Mouse (Mus musculus) adrenal gland, postnatal 10 days (tissue): ENCODE results near the gene Cfap97d2. TPM values are rescaled to one million over a fixed set of nuclear protein-coding genes. Genes with fewer than 3 reads are reported as not detected.

Experiments
- DNase-seq: peaks from one replicate; pipeline ENCODE4 v3.0.0; 2021; ENCODE audit warnings: mixed read lengths
- total RNA-seq, 2 experiments: library from RNA; stranded (reverse); gene quantifications; 2 replicates each; pipeline ENCODE4 v1.2.3; 2021

Cfap97d2 gene
- total RNA-seq, 2 experiments from 2014 or later: 0.30 TPM; not detected in 1

DNA sequence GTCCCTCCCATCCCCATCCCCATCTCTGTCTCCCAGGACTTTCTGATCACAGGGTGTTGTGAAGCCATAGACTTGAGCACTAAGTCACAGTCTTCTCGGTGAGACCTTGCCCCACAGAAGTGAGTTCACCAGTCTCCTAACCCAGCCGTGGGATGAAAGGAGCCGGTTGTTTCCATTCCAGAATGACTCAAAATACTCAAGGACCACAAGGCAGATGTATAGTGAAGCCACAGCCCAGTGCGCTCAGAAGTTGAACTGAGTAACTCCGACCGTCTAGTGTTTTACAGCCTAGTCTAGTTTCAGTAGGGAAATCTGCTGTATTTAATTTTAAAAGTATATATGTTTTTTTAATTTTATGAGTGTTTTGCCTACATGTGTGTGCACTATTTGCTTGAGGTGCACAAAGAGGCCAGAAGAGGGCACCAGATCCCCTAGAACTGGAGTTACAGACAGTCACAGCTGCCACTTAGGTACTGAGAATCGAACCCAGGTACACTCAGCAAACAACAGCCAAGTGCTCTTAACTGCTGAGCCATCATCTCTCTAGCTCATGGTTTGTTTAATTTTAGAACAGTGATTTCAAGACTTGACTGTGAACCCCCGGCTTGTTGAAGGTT lies 18.5 kb upstream of the Cfap97d2 start:
- DNase-seq: no peak

DNA sequence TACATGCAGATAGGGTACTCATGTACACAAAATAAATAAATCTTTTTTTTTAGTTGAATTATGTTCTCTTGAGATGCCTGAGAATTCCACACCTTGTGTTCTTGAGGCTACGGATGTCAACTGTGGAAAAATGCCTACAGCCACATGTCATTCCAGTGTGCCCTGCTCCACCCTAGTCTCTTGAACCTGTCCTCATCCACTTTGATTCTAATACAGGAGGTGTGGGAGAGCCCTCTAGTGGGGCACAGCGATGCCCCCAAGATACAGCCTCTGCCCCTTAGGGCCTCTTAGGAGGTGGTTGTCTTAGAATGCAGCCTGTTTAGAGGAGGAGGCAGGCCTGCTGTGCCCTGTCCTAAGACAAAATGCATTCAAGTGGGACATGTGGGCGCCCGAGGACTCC lies 17.7 kb upstream of the Cfap97d2 start:
- no peak for DNase-seq

DNA sequence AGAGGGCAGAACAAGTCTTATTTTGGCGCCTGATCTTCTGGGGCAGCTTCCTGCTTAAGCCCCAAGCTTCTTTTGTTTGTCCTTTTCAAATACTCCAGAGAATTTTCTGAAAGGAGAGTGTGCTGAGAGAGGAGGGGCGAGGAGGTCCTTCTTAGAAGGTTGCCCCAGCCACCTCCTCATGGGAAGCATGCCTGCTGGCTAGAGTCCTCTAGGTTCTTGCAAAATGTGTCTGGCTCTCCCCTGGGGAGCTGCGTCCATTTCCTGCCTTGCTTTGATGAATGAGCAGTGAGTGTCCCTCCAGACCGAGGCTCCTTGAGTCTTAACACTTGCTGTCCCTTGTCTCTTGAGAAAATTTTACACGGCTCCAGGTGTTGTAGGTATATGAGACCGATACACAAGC lies 17.2 kb upstream of the Cfap97d2 start:
- peak; percentile 76 for DNase-seq

DNA sequence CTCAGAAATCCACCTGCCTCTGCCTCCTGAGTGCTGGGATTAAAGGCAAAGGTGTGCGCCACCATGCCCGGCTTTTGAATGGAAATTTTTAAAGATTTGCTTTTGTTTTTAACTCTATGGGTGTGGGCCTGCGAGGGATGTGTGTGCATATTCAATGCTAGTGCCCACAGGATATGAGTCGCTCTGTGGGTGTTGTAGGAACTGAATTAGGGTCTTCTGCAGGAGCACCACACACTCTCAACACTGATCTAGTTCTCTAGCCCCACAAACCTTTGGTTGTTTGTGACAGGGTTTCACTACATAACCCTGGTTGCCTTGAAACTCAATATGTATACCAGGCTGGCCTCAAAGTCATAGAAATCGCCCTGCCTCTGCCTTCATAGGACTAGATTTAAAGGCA lies 16.4 kb upstream of the Cfap97d2 start:
- no peak for DNase-seq

DNA sequence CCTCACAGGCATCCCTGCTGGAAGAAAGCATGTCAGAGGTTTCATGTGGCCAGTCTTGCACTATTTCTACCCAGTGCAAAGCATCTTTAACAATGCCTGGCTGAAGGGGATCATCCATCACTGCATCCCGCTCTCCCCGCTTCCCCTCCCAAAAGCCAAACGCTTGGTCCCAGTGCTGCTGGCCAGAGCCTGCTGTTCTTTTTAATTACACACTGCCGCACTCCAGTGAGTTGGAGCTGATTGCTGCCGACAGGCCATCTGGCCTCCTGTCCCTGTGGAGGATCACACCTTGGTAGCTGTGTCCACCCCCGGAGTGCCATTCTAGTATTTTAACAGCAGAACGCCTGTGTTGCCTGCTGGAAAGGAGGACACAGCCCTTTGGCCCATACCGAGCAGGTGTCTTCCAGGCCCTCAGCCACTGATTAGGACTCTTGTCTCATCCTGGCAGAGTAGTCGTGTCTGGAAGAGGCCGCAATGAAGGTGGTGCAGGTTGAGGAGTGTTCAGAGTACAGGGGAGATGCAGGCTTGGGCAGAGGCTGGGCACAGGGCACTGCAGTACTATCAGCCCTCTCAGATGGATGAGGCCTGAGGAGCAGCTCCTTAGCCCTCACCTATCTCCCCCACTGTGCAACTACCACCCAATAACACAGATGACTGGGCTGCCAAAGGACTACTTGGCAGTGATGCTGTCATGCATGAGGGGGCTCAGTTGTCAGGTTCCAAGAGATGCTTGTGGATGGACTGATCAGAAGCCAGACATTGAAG lies 13.2 kb upstream of the Cfap97d2 start:
- DNase-seq: no peak

DNA sequence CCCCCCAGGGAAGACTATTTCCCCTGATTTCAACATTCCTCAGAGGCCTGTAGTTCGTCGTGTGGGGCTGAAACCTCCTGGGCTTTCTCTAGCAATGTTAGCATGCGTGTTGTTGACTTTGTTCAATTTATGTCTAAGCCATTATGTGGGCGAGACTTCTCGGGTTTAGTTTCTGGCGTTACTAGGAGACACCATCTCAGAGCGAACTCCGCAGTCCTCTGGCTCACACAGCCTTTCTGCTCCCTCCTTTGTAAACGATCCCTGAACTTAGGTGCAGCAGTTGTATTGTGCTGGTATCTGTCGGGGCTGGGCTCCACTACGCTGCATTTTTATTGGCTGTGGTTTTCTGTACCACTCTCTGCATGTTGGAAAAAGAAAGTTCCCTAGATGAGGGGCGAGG lies 11.0 kb upstream of the Cfap97d2 start:
- no peak for DNase-seq

DNA sequence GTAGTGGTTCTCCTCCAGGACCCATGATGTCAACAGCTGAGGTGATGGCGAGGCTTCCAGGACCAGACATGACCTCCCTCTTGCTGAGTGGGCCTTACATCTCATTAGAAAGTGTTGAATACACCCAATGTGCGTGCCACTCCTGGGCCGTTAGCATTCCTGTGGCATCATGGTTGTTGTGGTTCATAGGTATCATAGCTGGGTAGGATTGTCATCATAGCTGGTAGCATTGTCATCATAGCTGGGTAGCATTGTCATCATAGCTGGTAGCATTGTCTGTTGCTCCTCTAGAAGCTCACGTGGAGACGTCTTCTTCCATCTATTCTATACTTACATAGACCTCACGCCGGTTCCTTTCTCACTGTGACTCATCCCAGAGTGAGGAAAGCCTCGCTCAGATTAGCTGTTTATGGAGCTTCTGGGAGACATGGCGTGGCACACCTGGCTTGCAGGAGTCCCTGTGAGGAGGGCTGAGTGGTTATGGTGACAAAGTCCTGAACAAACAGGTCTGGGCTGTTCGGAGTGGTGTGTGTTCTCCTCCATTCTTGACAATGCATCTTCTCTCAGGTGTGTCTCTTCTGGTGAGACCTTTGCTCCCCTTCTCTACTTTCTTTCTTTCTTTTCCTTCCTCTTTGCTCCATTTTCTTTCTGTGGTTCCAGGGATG lies 10.4 kb upstream of the Cfap97d2 start:
- DNase-seq: no peak

DNA sequence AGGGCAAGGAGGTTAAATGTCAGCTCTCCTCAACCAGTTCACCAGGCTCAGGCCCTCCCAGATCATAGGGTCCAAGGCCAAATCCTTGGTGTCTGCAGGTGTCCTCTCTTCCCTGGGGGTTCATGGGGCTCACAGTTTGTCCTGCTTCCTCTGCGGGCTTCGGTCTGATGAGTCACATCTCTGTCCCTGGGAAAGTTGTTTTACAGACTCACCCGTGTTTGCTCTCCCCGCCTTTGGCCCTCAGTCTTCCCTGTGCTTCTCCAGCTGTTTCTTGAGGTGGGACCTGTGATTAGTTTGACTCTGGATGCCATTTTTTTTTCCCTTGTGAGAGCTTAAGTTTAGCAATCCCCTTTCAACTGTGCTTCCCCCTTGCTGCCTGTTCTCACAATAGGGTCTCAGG lies 9.5 kb upstream of the Cfap97d2 start:
- no peak for DNase-seq

DNA sequence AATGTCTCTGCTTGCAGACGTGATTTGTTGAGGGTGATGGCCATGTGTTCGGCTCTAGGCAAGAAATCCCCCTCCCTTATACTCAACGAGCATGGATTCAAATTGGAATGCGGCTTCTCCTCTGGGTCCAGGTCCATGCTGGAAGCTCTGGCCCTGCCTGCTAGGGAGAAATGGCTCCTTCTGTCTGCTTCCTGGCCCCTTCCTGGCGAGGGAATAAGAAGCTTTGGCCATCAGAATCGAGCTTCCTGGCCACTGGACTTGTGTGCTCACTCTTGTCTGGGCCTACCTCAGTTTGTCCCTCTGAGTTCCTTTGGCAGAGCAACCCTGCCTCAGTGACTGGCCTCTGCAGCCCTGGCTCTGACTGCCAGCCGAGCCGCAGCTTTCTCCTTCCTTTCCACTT lies 8.5 kb upstream of the Cfap97d2 start:
- DNase-seq: no peak

DNA sequence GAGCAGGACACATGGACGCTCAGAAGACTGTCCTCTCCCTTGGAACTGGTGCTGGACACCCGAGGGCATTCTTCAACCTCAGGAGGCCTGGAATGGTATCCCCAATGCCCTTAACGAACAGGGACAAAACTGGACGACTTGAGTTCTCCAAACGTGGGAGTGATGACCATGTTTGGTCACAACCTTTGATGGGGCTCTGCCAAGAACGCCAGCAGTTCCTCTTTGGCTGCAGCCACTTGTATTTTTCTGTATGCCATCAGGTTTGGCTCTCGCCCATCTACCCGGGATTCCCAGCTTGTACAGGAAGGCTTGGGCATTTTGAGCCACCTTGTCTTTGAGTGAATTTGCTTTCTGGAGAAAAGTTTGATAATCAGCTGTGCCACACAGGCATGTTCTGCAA lies 8.0 kb upstream of the Cfap97d2 start:
- DNase-seq: peak; percentile 39

DNA sequence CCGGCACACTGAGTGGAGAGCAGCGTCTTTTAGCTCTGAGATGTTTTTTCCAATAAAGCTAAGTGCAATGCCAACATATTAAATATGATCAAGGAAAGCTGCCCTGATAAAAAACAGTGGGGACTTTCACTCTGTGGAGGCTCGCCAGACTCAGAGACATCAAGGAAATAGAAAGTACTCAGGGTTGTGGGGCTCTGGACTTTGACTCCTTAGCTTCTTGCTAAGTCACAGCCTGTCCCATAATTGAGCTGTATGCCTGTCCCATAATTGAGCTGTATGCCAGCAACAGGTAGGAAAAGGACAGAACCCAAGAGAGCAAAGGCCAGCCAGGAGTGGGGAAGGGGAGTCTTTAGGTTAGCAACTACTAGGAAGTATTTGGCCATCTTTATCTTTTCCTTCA lies 7.4 kb upstream of the Cfap97d2 start:
- DNase-seq: no peak

DNA sequence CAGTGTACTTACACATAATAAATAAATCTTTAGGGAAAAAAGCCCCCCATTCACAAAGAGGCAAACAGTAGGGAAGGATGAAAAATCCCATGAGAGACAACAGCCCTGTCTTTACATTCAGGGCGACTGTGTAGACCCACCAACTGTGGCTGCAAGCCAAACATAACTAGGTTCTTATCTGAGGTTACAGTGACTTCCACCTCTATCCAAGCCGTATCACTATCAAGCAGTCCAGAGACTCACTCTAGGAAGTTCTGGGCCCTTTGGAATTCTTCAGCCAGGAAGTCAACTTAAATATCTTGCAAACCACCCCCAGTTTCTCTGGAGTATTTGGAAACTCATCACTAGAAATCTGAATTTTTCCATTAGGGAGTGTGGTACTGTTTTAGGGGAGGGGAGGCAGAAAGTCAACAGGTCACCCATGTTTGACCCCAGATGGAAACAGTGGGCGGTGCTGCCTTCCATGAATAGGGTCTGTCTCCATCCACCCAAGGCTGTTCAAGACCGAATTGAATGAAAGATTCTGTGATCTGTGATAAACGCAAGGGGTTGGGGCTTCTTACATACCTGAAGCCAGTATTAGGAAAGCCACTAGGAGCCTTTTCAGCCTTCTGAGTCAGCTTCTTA lies 6.3 kb upstream of the Cfap97d2 start:
- DNase-seq: no peak

DNA sequence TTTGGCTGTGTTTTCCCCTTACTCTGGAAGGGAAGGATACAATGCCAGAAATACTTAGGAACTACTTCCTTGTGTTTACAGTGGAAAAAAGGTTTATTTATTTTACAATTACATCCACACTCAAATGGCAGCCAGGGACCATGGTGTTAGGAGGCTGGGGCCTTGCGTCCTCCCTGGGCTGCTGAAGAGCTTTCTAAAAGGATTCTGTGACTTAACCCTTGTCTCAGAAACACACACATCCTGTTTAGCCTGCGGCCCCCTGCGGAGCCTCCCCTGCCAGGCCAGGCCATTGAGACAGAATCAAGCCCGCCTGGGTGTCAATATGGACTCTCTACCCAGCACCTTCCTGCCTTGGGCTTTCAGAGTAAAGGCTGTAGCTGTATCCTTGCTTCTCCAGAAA lies 2.9 kb upstream of the Cfap97d2 start:
- DNase-seq: no peak

DNA sequence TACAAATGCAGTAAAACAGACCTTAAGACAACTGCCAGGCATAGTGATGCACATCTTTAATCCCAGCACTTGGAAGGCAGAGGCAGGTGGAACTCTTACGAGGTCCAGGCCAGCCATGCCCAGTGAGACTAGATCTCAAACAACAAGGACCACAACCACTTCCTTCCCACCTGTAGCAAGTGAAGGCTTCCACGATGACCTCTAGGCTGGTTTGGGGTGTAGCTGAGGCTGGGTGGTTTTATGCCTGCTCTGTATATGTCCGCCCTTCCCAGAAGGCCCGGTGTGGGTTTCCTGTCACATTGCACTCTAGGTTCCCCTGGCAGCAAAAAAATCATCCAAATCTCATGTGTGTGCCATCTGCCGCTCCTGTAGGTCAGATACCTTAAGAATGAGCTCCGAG lies 1.9 kb upstream of the Cfap97d2 start:
- no peak for DNase-seq

DNA sequence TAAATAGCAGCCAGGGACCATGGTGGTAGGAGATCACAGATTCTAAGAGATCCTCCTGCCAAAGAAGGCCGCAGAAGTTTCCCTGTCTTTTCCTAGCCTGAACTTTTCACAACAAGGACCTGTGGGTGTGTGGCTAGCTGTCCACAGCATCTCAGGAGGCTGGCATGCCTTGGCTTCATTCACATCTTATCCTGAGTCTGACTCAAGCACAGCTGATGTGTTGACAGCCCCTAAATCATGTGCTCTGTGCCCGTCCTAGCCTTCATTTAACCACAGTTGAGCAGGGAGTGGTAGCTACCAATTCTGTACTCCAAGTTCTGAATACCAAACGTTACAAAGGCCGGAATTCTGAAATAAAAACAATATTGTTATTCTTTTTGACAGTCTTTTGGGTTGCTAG lies 1.4 kb upstream of the Cfap97d2 start:
- no peak for DNase-seq

DNA sequence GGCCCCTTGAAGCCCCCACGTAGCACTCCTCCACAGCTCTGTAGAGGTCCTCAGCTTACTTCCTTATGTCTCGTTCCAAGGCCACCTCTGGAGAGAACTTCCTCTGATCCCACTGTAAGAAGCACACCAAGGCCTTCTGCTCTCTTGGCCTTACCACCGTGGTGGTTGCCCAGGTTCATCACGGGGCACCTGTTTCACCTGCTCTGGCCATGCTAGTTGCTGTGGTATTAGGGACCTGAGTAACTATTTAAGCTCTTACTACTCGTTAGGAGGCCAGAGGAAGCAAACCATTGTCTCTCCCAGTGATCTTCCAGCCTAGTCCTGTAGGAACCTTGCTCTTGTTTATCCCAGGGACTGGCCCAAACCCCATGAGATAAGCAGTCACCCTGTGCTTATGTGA lies 1.2 kb downstream of the Cfap97d2 start:
- no peak for DNase-seq

DNA sequence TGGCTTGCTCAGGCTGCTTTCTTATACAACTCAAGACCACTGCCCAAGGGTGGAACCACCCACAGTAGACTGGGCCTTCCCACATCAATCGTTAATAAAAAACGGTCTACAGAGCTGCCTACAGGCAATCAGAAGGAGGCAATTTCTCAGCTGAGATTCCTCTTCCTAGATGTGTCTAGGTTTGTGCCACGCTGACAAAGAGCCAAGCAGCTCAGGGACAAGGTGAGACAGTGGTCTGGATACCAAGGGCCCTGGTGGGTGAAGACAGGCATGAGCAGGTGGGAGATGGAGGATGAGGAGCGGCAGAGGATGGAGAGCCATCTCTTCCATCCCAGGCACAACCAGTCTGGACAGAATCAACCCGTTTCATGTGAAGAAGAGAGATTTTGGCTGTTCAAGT lies 2.8 kb downstream of the Cfap97d2 start:
- no peak for DNase-seq

DNA sequence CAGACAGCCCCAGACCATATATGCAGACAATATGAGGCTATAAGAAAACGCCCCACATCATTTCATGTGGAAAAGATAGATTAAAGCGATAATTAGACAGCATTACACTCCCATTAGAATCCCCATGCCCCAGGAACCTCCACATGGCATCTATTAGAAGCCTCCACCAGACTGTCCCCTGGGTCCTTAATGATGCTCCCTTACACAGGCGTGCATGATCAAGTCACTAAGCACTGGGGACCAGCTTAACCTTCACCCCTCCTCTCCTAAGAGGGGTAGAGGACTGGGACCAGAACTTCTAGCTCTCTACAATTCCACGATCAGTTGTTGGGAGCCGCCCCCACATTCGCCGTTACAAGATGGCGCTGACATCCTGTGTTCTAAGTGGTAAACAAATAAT lies 13.3 kb downstream of the Cfap97d2 start:
- no peak for DNase-seq

DNA sequence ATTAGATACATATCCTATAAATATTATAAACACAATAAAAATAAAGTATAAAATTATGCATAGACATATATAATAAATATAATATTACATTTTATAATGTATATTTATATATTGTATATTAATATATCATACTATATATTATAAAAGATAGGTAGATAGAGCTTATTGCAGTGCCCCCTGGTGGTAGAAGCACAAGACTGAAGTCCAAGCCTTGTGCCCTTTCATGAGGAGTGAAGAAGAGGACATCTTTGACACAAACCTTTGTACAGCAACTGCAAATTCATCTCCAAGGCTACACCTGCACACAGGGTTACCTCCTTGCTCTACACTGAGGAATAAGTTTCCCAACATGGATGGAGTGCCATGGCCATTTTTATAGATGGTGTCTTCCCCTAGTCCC lies 20.0 kb downstream of the Cfap97d2 start:
- DNase-seq: peak; percentile 73

DNA sequence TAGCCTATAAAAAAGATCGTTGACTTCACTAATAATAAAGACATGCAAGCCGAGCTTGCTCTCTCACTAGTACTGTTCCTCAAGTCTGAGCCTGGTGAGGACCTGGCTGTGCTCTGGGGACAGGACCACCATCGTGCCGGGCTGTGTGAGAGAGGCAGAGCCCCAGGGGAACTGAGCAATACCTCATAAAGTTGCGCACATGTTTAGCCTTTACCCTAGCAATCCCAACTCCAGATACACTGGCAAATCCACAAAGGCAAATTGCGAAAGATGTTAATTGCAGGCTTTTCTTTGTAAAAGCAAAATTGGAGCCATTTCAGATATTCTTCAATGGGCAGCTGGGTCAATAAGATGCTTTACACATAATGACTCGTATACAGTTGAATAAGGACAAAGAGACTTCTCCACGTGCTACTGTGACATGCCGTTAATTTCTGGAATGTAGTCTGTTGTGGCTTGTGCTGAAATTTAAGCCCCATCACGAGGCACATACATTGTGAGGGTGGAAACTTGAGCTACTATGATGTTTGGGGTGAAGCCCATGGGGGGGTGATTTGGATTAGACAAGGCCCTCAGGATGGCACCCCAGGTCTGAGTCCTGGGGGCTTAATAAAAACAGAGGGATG lies 21.9 kb downstream of the Cfap97d2 start:
- peak; percentile 24 for DNase-seq

DNA sequence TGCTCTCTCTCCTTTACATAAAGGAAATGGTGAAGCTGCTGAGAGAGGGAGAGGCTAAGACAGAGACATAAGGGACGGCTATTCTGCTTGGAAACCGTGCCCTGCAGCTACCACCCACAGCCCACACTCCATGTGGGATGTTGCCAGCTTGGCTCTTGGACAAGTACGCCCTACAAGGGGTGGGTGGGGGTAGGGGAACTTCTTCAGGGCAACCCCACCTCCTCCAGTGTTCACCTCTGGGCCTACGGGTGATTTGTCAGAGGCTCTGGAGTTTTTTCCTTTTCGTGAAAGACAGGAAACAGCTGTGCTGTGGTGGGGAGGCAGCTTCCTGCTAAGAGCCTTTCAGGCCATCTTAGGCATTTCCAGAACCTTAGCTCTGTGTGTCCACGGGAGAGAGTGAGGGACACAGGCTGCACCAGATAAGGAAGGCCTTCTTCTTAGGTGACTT lies 34.7 kb downstream of the Cfap97d2 start:
- DNase-seq: peak; percentile 19

DNA sequence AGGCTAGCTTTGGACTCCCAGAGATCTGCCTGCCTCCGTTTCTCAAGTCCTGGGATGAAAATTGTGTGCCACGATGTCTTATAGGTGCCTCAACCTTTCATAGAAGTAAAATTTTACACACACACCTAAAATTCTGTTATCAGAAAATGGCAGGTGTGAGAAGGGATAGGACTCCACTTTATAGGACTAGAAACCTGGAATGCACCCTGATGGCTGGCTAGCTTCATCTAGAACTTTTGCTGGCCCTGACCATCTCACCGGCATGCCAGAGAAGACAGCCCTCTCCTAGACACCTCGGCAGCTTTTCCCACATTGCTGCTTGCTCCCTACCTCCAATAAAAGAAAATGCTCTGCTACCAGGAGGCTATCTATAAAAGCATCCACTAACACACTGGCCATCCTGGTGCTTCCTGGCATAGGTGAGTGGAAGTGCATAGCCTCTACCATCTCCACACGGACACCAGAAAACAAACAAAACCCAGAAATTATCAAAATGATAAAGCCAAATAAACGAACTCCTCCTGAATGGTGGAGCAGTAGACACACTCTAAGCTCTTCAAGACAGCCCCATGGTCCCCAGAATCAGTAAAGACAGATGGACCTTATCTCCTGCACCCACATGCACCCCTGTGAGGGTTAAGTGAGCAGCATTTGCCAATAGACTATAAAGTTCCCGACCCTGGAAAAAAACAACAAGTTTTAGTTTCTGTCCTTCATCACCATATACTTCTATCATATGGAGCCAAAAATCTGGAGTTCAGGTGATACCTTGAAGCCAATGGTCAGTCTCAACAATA lies 35.3 kb downstream of the Cfap97d2 start:
- no peak for DNase-seq
